Mouse (Mus musculus) intestine, embryonic 15.5 days (tissue): ENCODE measurements around the gene Elavl1. TPM values are rescaled to one million over a fixed set of nuclear protein-coding genes. Genes with fewer than 3 reads are reported as not detected.

Experiments
- ATAC-seq: fragments of 200-750 bp; cut with Nextera tagmentation; 2 replicates; pipeline ENCODE4 v1.8.0; 2017; ENCODE audit warnings: moderate TSS enrichment, moderate library complexity
- H3K27ac ChIP-seq: fragments of 300-500 bp; sonication (generic); 2 replicates; pipeline ENCODE4 v1.5.1; 2015; ENCODE audit warnings: mild to moderate bottlenecking, inconsistent platforms
- H3K27me3 ChIP-seq: fragments of 300-500 bp; sonication (generic); replicated peaks from 2 replicates; pipeline ENCODE4 v1.6.1; 2015; ENCODE audit warnings: inconsistent platforms
- H3K36me3 ChIP-seq: fragments of 300-500 bp; sonication (generic); 2 replicates; pipeline ENCODE4 v1.6.1; 2015; ENCODE audit warnings: inconsistent platforms
- H3K4me1 ChIP-seq: fragments of 300-500 bp; sonication (generic); replicated peaks from 2 replicates; pipeline ENCODE4 v1.6.1; 2015; ENCODE audit warnings: inconsistent platforms
- H3K4me2 ChIP-seq: fragments of 300-500 bp; sonication (generic); replicated peaks from 2 replicates; pipeline ENCODE4 v1.6.1; 2015; ENCODE audit warnings: mild to moderate bottlenecking, inconsistent platforms
- H3K4me3 ChIP-seq: fragments of 300-500 bp; sonication (generic); replicated peaks from 2 replicates; pipeline ENCODE4 v1.5.1; 2015; ENCODE audit warnings: inconsistent platforms
- H3K9ac ChIP-seq: fragments of 300-500 bp; sonication (generic); 2 replicates; pipeline ENCODE4 v1.6.1; 2015; ENCODE audit warnings: inconsistent platforms
- H3K9me3 ChIP-seq: fragments of 300-500 bp; sonication (generic); 2 replicates; pipeline ENCODE4 v1.6.1; 2016; ENCODE audit warnings: inconsistent platforms
- WGBS: fragments of 180-500 bp; shearing (Covaris S2); methylation state at CpG from one replicate; pipeline ENCODE4 v1.1.7; 2015; 5-methylcytosine and 5-hydroxymethylcytosine counted together
- polyA plus RNA-seq: library from polyadenylated mRNA; unstranded; fragments of >200 nt; fragmentation: Nextera tagmentation; extraction: Ambion mirVana; gene quantifications from 2 replicates; pipeline ENCODE4 v1.2.1, GENCODE M21; 2015

The Elavl1 gene
- polyA plus RNA-seq, 1 experiment from 2014 or later, result 230 TPM

- Histone ChIP-seq H3K27ac (0 out of 2 replicates have a peak overlapping the region, but pooled peaks have one; percentile 9), H3K4me3 (peak overlapping the region; percentile 16; the same call in 1 of the 2 replicates), H3K9me3 (no peaks in the 10 kb centered on the region), H3K4me1 (peaks cover 8% of the 10 kb centered on the region; the same call in 1 of the 2 replicates), H3K9ac (no peak overlapping the region), H3K4me2 (peak overlapping the region; percentile 44), H3K36me3 (no peaks in the 10 kb centered on the region), H3K27me3 (no peaks in the 10 kb centered on the region)
- peak; percentile 71 for ATAC-seq
- WGBS, result 40% methylated on average over 1 of the region's 1 CpGs
Observed at GRCm38 (mm10) chr8:4349335-4349734, 24.1 kb upstream of the Elavl1 start.

- H3K27me3 ChIP-seq, result no peaks in the 10 kb centered on the region
- 42% methylated on average over 12 of the region's 12 CpGs for WGBS
- no peaks in the 10 kb centered on the region for H3K9me3 ChIP-seq
- 0 out of 2 replicates have a peak overlapping the region, but pooled peaks have one; percentile 6 for H3K4me2 ChIP-seq
- no peaks in the 10 kb centered on the region for H3K36me3 ChIP-seq
- H3K9ac ChIP-seq, result no peak overlapping the region
- ATAC-seq, result no peak
- H3K4me1 ChIP-seq, result peaks cover 8% of the 10 kb centered on the region; the same call in 1 of the 2 replicates
- no peak overlapping the region for H3K27ac ChIP-seq
- no peak overlapping the region for H3K4me3 ChIP-seq
Observed at GRCm38 (mm10) chr8:4348275-4348674, 23.1 kb upstream of the Elavl1 start.

DNA sequence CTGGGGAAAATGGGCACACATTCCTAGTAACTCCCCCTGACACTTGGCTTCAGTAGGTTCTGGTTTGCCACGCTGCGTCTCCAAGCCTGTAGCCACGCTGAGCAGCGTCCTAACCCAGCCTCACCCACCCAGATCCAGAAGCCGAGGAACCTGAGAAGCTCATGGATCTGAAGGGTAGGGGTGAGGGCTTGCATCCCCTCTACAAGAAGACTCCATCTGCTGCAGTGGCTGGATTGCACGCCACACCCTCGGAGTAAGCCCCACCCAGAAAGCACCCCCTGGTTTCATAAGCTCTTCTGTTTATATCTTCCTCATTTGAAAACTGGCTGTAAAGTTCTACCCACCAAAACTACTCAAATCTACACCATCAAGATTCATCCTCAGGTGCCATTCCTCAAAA is 22.4 kb upstream of the Elavl1 start:
- Histone ChIP-seq H3K9ac (no peak overlapping the region), H3K4me2 (0 out of 2 replicates have a peak overlapping the region, but pooled peaks have one; percentile 6), H3K36me3 (no peaks in the 10 kb centered on the region), H3K27ac (no peak overlapping the region), H3K9me3 (no peaks in the 10 kb centered on the region), H3K27me3 (no peaks in the 10 kb centered on the region), H3K4me3 (no peak overlapping the region), H3K4me1 (peaks cover 8% of the 10 kb centered on the region; the same call in 1 of the 2 replicates)
- ATAC-seq, result no peak
- WGBS, result 56% methylated on average over 7 of the region's 7 CpGs

GRCm38 (mm10) chr8:4340207-4340606 is 15.0 kb upstream of the Elavl1 start:
- Histone ChIP-seq H3K27ac (no peak overlapping the region), H3K36me3 (peaks cover 9% of the 10 kb centered on the region; the same call in 1 of the 2 replicates), H3K27me3 (no peaks in the 10 kb centered on the region), H3K4me2 (no peak overlapping the region), H3K9me3 (no peaks in the 10 kb centered on the region), H3K4me3 (no peak overlapping the region), H3K4me1 (no peaks in the 10 kb centered on the region), H3K9ac (no peak overlapping the region)
- 80% methylated on average over 3 of the region's 3 CpGs for WGBS
- ATAC-seq, result no peak

GRCm38 (mm10) chr8:4335678-4336077 is 10.5 kb upstream of the Elavl1 start:
- Histone ChIP-seq H3K27ac (no peak overlapping the region), H3K4me1 (no peaks in the 10 kb centered on the region), H3K9me3 (no peaks in the 10 kb centered on the region), H3K9ac (no peak overlapping the region), H3K27me3 (no peaks in the 10 kb centered on the region), H3K4me2 (no peak overlapping the region), H3K36me3 (peaks cover 9% of the 10 kb centered on the region), H3K4me3 (no peak overlapping the region)
- 79% methylated on average over 2 of the region's 2 CpGs for WGBS
- ATAC-seq, result no peak

DNA sequence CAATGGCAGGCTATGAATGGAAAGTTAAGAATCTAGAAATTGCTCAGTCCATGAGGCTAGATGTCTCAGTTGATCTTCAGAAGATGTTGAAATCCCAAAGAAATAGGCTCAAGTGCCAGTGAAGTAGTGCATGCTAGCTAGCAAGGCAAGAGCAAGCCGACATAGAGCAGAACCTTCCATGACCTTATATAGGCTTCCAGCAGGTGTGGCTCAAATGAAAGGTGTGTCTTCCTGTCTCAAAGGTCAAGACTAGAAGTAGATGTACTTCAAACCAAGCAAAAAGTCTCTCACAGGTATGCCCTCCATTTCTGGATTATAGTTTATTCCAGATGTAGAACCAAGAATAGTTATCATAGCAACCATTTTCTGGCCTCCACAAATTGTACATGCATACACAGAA is 8.8 kb upstream of the Elavl1 start:
- Histone ChIP-seq H3K9me3 (no peaks in the 10 kb centered on the region), H3K36me3 (peaks cover 13% of the 10 kb centered on the region), H3K4me3 (no peak overlapping the region), H3K9ac (no peak overlapping the region), H3K4me1 (no peaks in the 10 kb centered on the region), H3K27me3 (no peaks in the 10 kb centered on the region), H3K4me2 (no peak overlapping the region), H3K27ac (no peak overlapping the region)
- WGBS, result 68% methylated on average over 1 of the region's 1 CpGs
- 0 out of 2 replicates have a peak, but pooled peaks have one; percentile 55 for ATAC-seq

- no peak overlapping the region for H3K27ac ChIP-seq
- H3K4me1 ChIP-seq, result peaks cover 6% of the 10 kb centered on the region; the same call in 1 of the 2 replicates
- no peak overlapping the region for H3K4me2 ChIP-seq
- H3K9me3 ChIP-seq, result no peaks in the 10 kb centered on the region
- H3K36me3 ChIP-seq, result peaks cover 16% of the 10 kb centered on the region
- no peak overlapping the region for H3K4me3 ChIP-seq
- WGBS, result 80% methylated on average over 5 of the region's 5 CpGs
- H3K9ac ChIP-seq, result no peak overlapping the region
- no peaks in the 10 kb centered on the region for H3K27me3 ChIP-seq
- ATAC-seq, result no peak
Observed at GRCm38 (mm10) chr8:4329000-4329399, 3.8 kb upstream of the Elavl1 start.

DNA sequence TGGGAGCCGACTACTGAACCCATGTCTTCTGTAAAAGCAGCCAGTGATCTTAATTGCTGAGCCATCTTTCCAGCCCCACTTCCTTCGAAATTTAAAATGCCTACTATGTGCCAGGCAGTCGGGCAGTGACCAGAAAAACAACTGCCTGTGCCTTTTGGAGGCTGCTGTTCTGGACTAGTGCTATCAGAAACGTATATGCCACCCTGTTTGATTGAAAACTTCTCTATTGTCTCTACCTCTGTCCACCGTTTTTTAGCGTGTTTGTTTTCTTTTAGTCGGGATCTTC is 481 bp upstream of the Elavl1 start:
- Histone ChIP-seq H3K9ac (peak overlapping the region; percentile 65), H3K36me3 (peaks cover 20% of the 10 kb centered on the region), H3K4me2 (peak overlapping the region; percentile 68), H3K4me3 (peak overlapping the region; percentile 94), H3K9me3 (no peaks in the 10 kb centered on the region), H3K27me3 (no peaks in the 10 kb centered on the region), H3K27ac (0 out of 2 replicates have a peak overlapping the region, but pooled peaks have one; percentile 85), H3K4me1 (peaks cover 25% of the 10 kb centered on the region)
- WGBS, result 32% methylated on average over 7 of the region's 7 CpGs
- ATAC-seq, result no peak

DNA sequence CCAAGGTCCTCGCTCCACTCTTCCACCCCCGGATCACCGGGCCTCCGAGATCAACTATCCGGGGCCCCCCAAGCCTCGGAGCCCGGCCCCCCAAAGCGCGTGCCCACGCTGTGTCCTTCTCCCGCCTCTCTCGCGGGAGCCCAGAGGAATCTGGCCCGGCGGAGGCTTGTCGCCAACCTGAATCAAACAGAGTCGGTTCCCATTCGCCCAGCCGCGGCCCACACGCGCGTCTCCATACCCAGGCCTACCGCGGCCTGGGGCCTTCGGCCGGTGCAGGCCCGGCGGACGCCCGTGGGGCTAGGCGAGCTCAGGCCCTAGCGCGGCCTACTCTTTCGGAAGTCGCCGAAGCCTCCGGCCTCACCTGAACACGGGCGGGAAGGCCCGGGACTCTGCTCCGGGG is 688 bp downstream of the Elavl1 start:
- Histone ChIP-seq H3K36me3 (peaks cover 16% of the 10 kb centered on the region), H3K4me3 (peak overlapping the region; percentile 94)
- ATAC-seq, result peak; percentile 81

DNA sequence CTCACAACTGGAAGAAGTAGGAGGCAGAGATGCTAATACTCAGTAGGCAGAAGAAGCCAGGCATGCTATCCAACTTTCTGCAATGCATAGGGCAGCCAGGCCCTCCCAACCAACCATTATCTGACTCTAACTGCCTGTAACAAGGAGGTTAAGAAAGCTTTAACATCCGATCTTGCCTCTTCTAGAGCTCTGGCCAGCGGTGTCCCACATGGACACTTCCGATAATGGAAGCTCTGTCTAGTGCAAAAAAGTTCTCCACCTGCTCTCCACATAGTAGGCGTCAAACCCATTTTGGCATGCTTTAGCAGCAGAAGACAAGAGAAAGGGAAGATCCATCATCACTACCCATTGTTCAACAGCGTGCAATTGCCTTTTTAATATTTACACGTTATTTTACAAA is 1.3 kb downstream of the Elavl1 start:
- H3K27ac ChIP-seq, result no peak overlapping the region
- H3K36me3 ChIP-seq, result peaks cover 16% of the 10 kb centered on the region
- peaks cover 31% of the 10 kb centered on the region for H3K4me1 ChIP-seq
- H3K4me2 ChIP-seq, result peak overlapping the region; percentile 77
- WGBS, result under 1% methylated on average over 6 of the region's 6 CpGs
- H3K9ac ChIP-seq, result peak overlapping the region; percentile 97
- no peak for ATAC-seq
- H3K4me3 ChIP-seq, result peak overlapping the region; percentile 94
- no peaks in the 10 kb centered on the region for H3K9me3 ChIP-seq
- H3K27me3 ChIP-seq, result no peaks in the 10 kb centered on the region

More for the DNA sequence above, 688 bp downstream of the Elavl1 start:
- H3K27me3 ChIP-seq, result no peaks in the 10 kb centered on the region
- peak overlapping the region; percentile 86 for H3K27ac ChIP-seq
- no peaks in the 10 kb centered on the region for H3K9me3 ChIP-seq
- peak overlapping the region; percentile 97 for H3K9ac ChIP-seq
- 0% methylated on average over 42 of the region's 42 CpGs for WGBS
- H3K4me2 ChIP-seq, result peak overlapping the region; percentile 77
- peaks cover 31% of the 10 kb centered on the region for H3K4me1 ChIP-seq

- H3K4me1 ChIP-seq, result peaks cover 31% of the 10 kb centered on the region
- H3K27ac ChIP-seq, result no peak overlapping the region
- H3K4me2 ChIP-seq, result 0 out of 2 replicates have a peak overlapping the region, but pooled peaks have one; percentile 77
- 34% methylated on average over 2 of the region's 2 CpGs for WGBS
- 0 out of 2 replicates have a peak, but pooled peaks cover 4% of the 10 kb centered on the region for H3K36me3 ChIP-seq
- H3K27me3 ChIP-seq, result no peaks in the 10 kb centered on the region
- no peak overlapping the region for H3K9ac ChIP-seq
- no peak overlapping the region for H3K4me3 ChIP-seq
- no peaks in the 10 kb centered on the region for H3K9me3 ChIP-seq
- no peak for ATAC-seq
Observed at GRCm38 (mm10) chr8:4322470-4322869, 2.7 kb downstream of the Elavl1 start.

DNA sequence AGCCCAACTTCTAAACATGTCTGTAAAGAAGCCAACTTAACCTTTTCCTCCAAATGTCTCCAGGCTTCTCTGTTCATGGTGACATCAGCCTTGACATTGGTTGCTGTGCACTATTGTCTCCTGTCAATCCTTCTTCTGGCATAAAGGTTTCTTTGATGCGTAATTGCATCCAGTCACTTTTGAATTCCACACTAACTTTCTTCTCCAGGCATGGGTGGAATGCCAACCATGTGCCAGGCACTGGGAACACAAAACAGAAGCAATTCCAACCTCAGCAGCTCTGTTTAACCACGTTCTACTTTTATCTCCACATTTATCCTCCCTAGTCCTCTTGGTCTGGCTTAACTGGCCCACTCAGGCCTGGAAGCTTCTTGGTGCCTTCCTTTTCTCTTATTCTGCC is 4.2 kb downstream of the Elavl1 start:
- WGBS, result 73% methylated on average over 2 of the region's 2 CpGs
- ATAC-seq, result no peak

GRCm38 (mm10) chr8:4320404-4320803 is 4.8 kb downstream of the Elavl1 start:
- H3K9me3 ChIP-seq, result no peaks in the 10 kb centered on the region
- WGBS, result 86% methylated on average over 1 of the region's 1 CpGs

More for the DNA sequence above, 4.2 kb downstream of the Elavl1 start:
- Histone ChIP-seq H3K4me3 (no peak overlapping the region), H3K27me3 (no peaks in the 10 kb centered on the region), H3K4me2 (no peak overlapping the region), H3K4me1 (peaks cover 29% of the 10 kb centered on the region), H3K27ac (no peak overlapping the region), H3K9me3 (no peaks in the 10 kb centered on the region), H3K9ac (no peak overlapping the region), H3K36me3 (0 out of 2 replicates have a peak, but pooled peaks cover 4% of the 10 kb centered on the region)

More at GRCm38 (mm10) chr8:4320404-4320803, 4.8 kb downstream of the Elavl1 start:
- Histone ChIP-seq H3K36me3 (0 out of 2 replicates have a peak, but pooled peaks cover 4% of the 10 kb centered on the region), H3K4me2 (no peak overlapping the region), H3K4me3 (no peak overlapping the region), H3K27me3 (no peaks in the 10 kb centered on the region), H3K9ac (no peak overlapping the region), H3K27ac (no peak overlapping the region), H3K4me1 (peaks cover 25% of the 10 kb centered on the region)
- no peak for ATAC-seq
